Comparison of ENCODE assay signal across 26 mouse cellular contexts in genomic region chr8:48343067-48343420, GRCm38 (mm10).
DNase-seq lines count a peak whose midpoint lies in the region; ATAC-seq and TF ChIP-seq lines count a peak whose summit lies in the region.
"Had no signal": no experiment of that assay in that cellular context is flagged by ENCODE, and none has a peak within 500 bp of the region (broad histone marks: within the 10 kb centered on the region; RNA-seq: fewer than 3 reads in every experiment).

No protein-coding gene starts in this region.

- H3K9ac ChIP-seq in hindbrain, embryonic 13.5 days = no peak overlapping the region
- H3K9ac ChIP-seq in hindbrain, embryonic 14.5 days = no peak overlapping the region
- no peak overlapping the region for H3K9ac ChIP-seq in hindbrain, postnatal 0 days (replicated peaks; ENCODE audit: low read length)
- no peak overlapping the region; the same call in 1 of the 2 replicates for H3K9ac ChIP-seq in midbrain, embryonic 15.5 days
- H3K9ac ChIP-seq: embryonic facial prominence, embryonic 13.5 days; liver, embryonic 13.5 days; lung, embryonic 14.5 days had no signal

- no peak for TF ChIP-seq CTCF in hindbrain, postnatal 0 days (IDR thresholded peaks at IDR 0.05; ENCODE audit: low read depth)

- H3K4me3 ChIP-seq in hindbrain, embryonic 10.5 days = no peak overlapping the region
- no peak overlapping the region for H3K4me3 ChIP-seq in hindbrain, embryonic 13.5 days
- no peak overlapping the region for H3K4me3 ChIP-seq in hindbrain, embryonic 14.5 days (replicated peaks; ENCODE audit: low read length)
- H3K4me3 ChIP-seq in hindbrain, postnatal 0 days (ENCODE audit: low read length) = no peak overlapping the region
- H3K4me3 ChIP-seq in midbrain, embryonic 15.5 days = no peak overlapping the region
- H3K4me3 ChIP-seq: embryonic facial prominence, embryonic 13.5 days; erythroblast, embryonic 14.5 days; heart, embryonic 10.5 days; liver, embryonic 13.5 days; megakaryocyte, embryonic 14.5 days had no signal

- no peaks in the 10 kb centered on the region for H3K27me3 ChIP-seq in hindbrain, embryonic 10.5 days (ENCODE audit: insufficient read depth, poor library complexity, severe bottlenecking)
- H3K27me3 ChIP-seq in hindbrain, embryonic 13.5 days = no peaks in the 10 kb centered on the region
- H3K27me3 ChIP-seq in hindbrain, embryonic 14.5 days (ENCODE audit: control insufficient read depth, insufficient read depth, low read length) = no peaks in the 10 kb centered on the region
- no peaks in the 10 kb centered on the region for H3K27me3 ChIP-seq in hindbrain, postnatal 0 days (ENCODE audit: insufficient read depth, low read length)
- 0 out of 2 replicates have a peak, but pooled peaks cover 3% of the 10 kb centered on the region for H3K27me3 ChIP-seq in midbrain, embryonic 15.5 days (replicated peaks)
- H3K27me3 ChIP-seq: CH12.LX; embryonic facial prominence, embryonic 13.5 days; liver, embryonic 13.5 days; megakaryocyte, embryonic 14.5 days; Patski had no signal

- no peak for ATAC-seq in hindbrain, embryonic 13.5 days (ENCODE audit: low FRiP score)
- no peak for ATAC-seq in hindbrain, embryonic 14.5 days (ENCODE audit: low FRiP score)
- no peak for ATAC-seq in hindbrain, postnatal 0 days
- no peak; the same call in 1 of the 2 replicates for ATAC-seq in midbrain, embryonic 15.5 days (replicated peaks)
- ATAC-seq: intestine, embryonic 16.5 days; Patski had no signal

- no peak for DNase-seq in hindbrain, embryonic 10.5 days (ENCODE audit: low spot score)
- no peak for DNase-seq in hindbrain, embryonic 14.5 days (ENCODE audit: low spot score)
- DNase-seq in hindbrain, postnatal 0 days (ENCODE audit: low spot score) = no peak
- DNase-seq in kidney, postnatal 10 days = no peak
- no peak for DNase-seq in gastrocnemius, adult 8-10 months (ENCODE audit: low spot score in 2 of 2)
- DNase-seq in adrenal gland, adult (ENCODE audit: inconsistent age in 2 of 2, low spot score in 1 of 2) = no peak
- DNase-seq: adrenal gland, postnatal 10 days; B cell, adult 2 months; cerebellum, adult 8-10 months; cerebellum, postnatal 36 days; gastrocnemius, postnatal 10 days; kidney, adult 9 months; kidney, postnatal 36 days; liver, embryonic 13.5 days; lung, embryonic 14.5 days had no signal

- 82% methylated on average over 18 of the region's 18 CpGs for WGBS in hindbrain, embryonic 10.5 days
- 73% methylated on average over 18 of the region's 18 CpGs for WGBS in hindbrain, embryonic 13.5 days
- WGBS in hindbrain, embryonic 14.5 days = 64% methylated on average over 18 of the region's 18 CpGs
- 59% methylated on average over 18 of the region's 18 CpGs for WGBS in hindbrain, postnatal 0 days
- WGBS in midbrain, embryonic 15.5 days = 58% methylated on average over 18 of the region's 18 CpGs

- peak overlapping the region; percentile 82 for H3K27ac ChIP-seq in hindbrain, embryonic 10.5 days
- no peak overlapping the region for H3K27ac ChIP-seq in hindbrain, embryonic 13.5 days
- peak overlapping the region; percentile 62 for H3K27ac ChIP-seq in hindbrain, embryonic 14.5 days
- H3K27ac ChIP-seq in hindbrain, postnatal 0 days = no peak overlapping the region
- 0 out of 2 replicates have a peak overlapping the region, but pooled peaks have one; percentile 5 for H3K27ac ChIP-seq in midbrain, embryonic 15.5 days
- H3K27ac ChIP-seq: embryonic facial prominence, embryonic 13.5 days; heart, embryonic 10.5 days; liver, embryonic 13.5 days; stomach, postnatal 0 days had no signal

- H3K36me3 ChIP-seq in hindbrain, embryonic 10.5 days = peaks cover 22% of the 10 kb centered on the region
- H3K36me3 ChIP-seq in hindbrain, embryonic 13.5 days = no peaks in the 10 kb centered on the region
- no peaks in the 10 kb centered on the region for H3K36me3 ChIP-seq in hindbrain, embryonic 14.5 days (replicated peaks; ENCODE audit: control insufficient read depth, insufficient read depth)
- no peaks in the 10 kb centered on the region for H3K36me3 ChIP-seq in hindbrain, postnatal 0 days (ENCODE audit: insufficient read depth, low read length)
- H3K36me3 ChIP-seq in midbrain, embryonic 15.5 days (replicated peaks) = no peaks in the 10 kb centered on the region
- H3K36me3 ChIP-seq: G1E; liver, embryonic 13.5 days had no signal

- no peaks in the 10 kb centered on the region for H3K9me3 ChIP-seq in hindbrain, embryonic 10.5 days
- H3K9me3 ChIP-seq in hindbrain, embryonic 13.5 days = no peaks in the 10 kb centered on the region
- H3K9me3 ChIP-seq in hindbrain, embryonic 14.5 days (ENCODE audit: control insufficient read depth, low read length) = no peaks in the 10 kb centered on the region
- H3K9me3 ChIP-seq in hindbrain, postnatal 0 days (ENCODE audit: low read length) = no peaks in the 10 kb centered on the region
- no peaks in the 10 kb centered on the region for H3K9me3 ChIP-seq in midbrain, embryonic 15.5 days
- H3K9me3 ChIP-seq: embryonic facial prominence, embryonic 13.5 days; heart, embryonic 10.5 days had no signal

- peaks cover 47% of the 10 kb centered on the region for H3K4me1 ChIP-seq in hindbrain, embryonic 10.5 days (replicated peaks)
- H3K4me1 ChIP-seq in hindbrain, embryonic 13.5 days (replicated peaks) = peaks cover 24% of the 10 kb centered on the region
- H3K4me1 ChIP-seq in hindbrain, embryonic 14.5 days (replicated peaks; ENCODE audit: control insufficient read depth, insufficient read depth, low read length) = peaks cover 12% of the 10 kb centered on the region; the same call in 1 of the 2 replicates
- no peaks in the 10 kb centered on the region for H3K4me1 ChIP-seq in hindbrain, postnatal 0 days (ENCODE audit: insufficient read depth, low read length)
- peaks cover 13% of the 10 kb centered on the region for H3K4me1 ChIP-seq in midbrain, embryonic 15.5 days
- H3K4me1 ChIP-seq: embryonic facial prominence, embryonic 13.5 days; heart, embryonic 10.5 days; liver, embryonic 13.5 days; megakaryocyte, embryonic 14.5 days had no signal

- no peak overlapping the region for H3K4me2 ChIP-seq in hindbrain, embryonic 13.5 days
- 0 out of 2 replicates have a peak overlapping the region, but pooled peaks have one; percentile 48 for H3K4me2 ChIP-seq in hindbrain, embryonic 14.5 days (replicated peaks)
- peak overlapping the region; percentile 53 for H3K4me2 ChIP-seq in hindbrain, postnatal 0 days (ENCODE audit: low read depth, low read length)
- no peak overlapping the region for H3K4me2 ChIP-seq in midbrain, embryonic 15.5 days
- H3K4me2 ChIP-seq: embryonic facial prominence, embryonic 13.5 days; liver, embryonic 13.5 days; lung, embryonic 14.5 days had no signal

Comparison
In these comparisons a context has a peak if more than half of its experiments do, and no peak if none do; other contexts are left out.
1. H3K27ac ChIP-seq: peak in hindbrain, embryonic 10.5 days (single experiment), hindbrain, embryonic 14.5 days (single experiment) and midbrain, embryonic 15.5 days (single experiment); none in hindbrain, embryonic 13.5 days (single experiment) and hindbrain, postnatal 0 days (single experiment).
2. H3K4me2 ChIP-seq: peak in hindbrain, embryonic 14.5 days (single experiment) and hindbrain, postnatal 0 days (single experiment); none in hindbrain, embryonic 13.5 days (single experiment) and midbrain, embryonic 15.5 days (single experiment).